In the genomic region with DNA sequence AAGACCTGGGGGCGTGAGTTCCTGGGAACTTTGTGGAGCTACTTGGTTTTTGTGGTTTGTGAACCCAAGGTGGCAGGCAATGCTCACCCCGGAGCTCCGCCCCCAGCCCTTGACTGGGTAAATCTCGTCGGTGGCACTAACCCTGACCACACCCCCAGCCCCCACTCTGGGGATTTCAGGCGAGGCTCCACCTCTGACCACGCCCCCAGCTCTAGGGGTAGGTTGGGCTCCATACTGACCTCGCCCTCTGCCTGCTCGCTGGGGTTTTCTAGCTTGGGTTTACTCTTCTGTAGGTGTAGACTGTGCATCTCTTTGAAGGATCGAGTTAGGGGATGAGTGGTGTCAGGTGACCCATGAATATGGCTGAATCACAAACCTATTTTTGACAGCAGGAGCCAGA, we compare ENCODE assay signal across 9 mouse cellular contexts. TPM values are rescaled to one million over a fixed set of nuclear protein-coding genes. Genes with fewer than 3 reads are reported as not detected.
DNase-seq lines count a peak whose midpoint lies in the region; ATAC-seq and TF ChIP-seq lines count a peak whose summit lies in the region.
"Had no signal": no experiment of that assay in that cellular context is flagged by ENCODE, and none has a peak within 500 bp of the region (broad histone marks: within the 10 kb centered on the region; RNA-seq: fewer than 3 reads in every experiment).

No protein-coding gene starts in this region.

- 8% methylated on average over 10 of the region's 10 CpGs for WGBS in limb, embryonic 10.5 days
- 15% methylated on average over 10 of the region's 10 CpGs for WGBS in hindbrain, embryonic 13.5 days

- H3K27ac ChIP-seq in gastrocnemius, adult 2 months = peak overlapping the region; percentile 77
- no peak overlapping the region for H3K27ac ChIP-seq in limb, embryonic 10.5 days
- H3K27ac ChIP-seq in hindbrain, embryonic 13.5 days = no peak overlapping the region
- H3K27ac ChIP-seq: limb, embryonic 15.5 days had no signal

- TF ChIP-seq CTCF in G1E (IDR thresholded peaks at IDR 0.05; ENCODE audit: low read depth, low read length) = no peak
- TF ChIP-seq CTCF in gastrocnemius, adult 2 months (IDR thresholded peaks at IDR 0.05) = no peak

- H3K27me3 ChIP-seq in G1E (ENCODE audit: insufficient read depth, low read length) = peaks cover 35% of the 10 kb centered on the region
- peaks cover 30% of the 10 kb centered on the region for H3K27me3 ChIP-seq in limb, embryonic 10.5 days (ENCODE audit: low read depth, poor library complexity, severe bottlenecking)
- peaks cover 31% of the 10 kb centered on the region for H3K27me3 ChIP-seq in hindbrain, embryonic 13.5 days

- H3K4me1 ChIP-seq in G1E (ENCODE audit: insufficient read depth, low read depth, low read length) = peaks cover 52% of the 10 kb centered on the region
- H3K4me1 ChIP-seq in limb, embryonic 10.5 days = peaks cover 24% of the 10 kb centered on the region
- peaks cover 14% of the 10 kb centered on the region for H3K4me1 ChIP-seq in hindbrain, embryonic 13.5 days (replicated peaks)

- H3K36me3 ChIP-seq in G1E (replicated peaks) = peaks cover 45% of the 10 kb centered on the region
- H3K36me3 ChIP-seq in limb, embryonic 10.5 days = peaks cover 36% of the 10 kb centered on the region
- peaks cover 33% of the 10 kb centered on the region for H3K36me3 ChIP-seq in hindbrain, embryonic 13.5 days

- DNase-seq in 3T3-L1 (ENCODE audit: low read depth, low spot score) = peak; percentile 23
- DNase-seq in G1E (ENCODE audit: low spot score) = peak; percentile 76
- DNase-seq in gastrocnemius, adult 2 months = peak; percentile 86
- DNase-seq in limb, embryonic 10.5 days (ENCODE audit: low spot score) = peak; percentile 47
- DNase-seq in natural killer cell, adult 2 months (ENCODE audit: low spot score in 2 of 2) = peak; percentile 71 to 78
- DNase-seq in left cerebral cortex, postnatal 4 days = no peak
- no peak for DNase-seq in adipocyte (ENCODE audit: low spot score)

- H3K9ac ChIP-seq in hindbrain, embryonic 13.5 days = no peak overlapping the region
- H3K9ac ChIP-seq: limb, embryonic 15.5 days had no signal

- peak; percentile 85 for ATAC-seq in G1E (ENCODE audit: extremely low read depth, insufficient number of reproducible peaks, low FRiP score, poor library complexity, severe bottlenecking)
- ATAC-seq in hindbrain, embryonic 13.5 days (ENCODE audit: low FRiP score) = no peak

- no peaks in the 10 kb centered on the region for H3K9me3 ChIP-seq in G1E (replicated peaks)
- no peaks in the 10 kb centered on the region for H3K9me3 ChIP-seq in limb, embryonic 10.5 days (replicated peaks)
- H3K9me3 ChIP-seq in hindbrain, embryonic 13.5 days = no peaks in the 10 kb centered on the region
- H3K9me3 ChIP-seq: limb, embryonic 15.5 days had no signal

- no peak overlapping the region for H3K4me2 ChIP-seq in hindbrain, embryonic 13.5 days
- H3K4me2 ChIP-seq: limb, embryonic 15.5 days had no signal

- intact Hi-C loops in gastrocnemius, adult 2 months (cut with DNase I) = no loop called here
- intact Hi-C loops in left cerebral cortex, postnatal 4 days (cut with DNase I) = no loop called here

- H3K4me3 ChIP-seq in G1E (ENCODE audit: low read depth, low read length) = no peak overlapping the region; the same call in 1 of the 2 replicates
- H3K4me3 ChIP-seq in gastrocnemius, adult 2 months = peak overlapping the region; percentile 28; the same call in 1 of the 2 replicates
- H3K4me3 ChIP-seq in limb, embryonic 10.5 days = no peak overlapping the region
- H3K4me3 ChIP-seq in hindbrain, embryonic 13.5 days = no peak overlapping the region
- H3K4me3 ChIP-seq: limb, embryonic 15.5 days had no signal

RNA-seq across cellular contexts. Expression of gene Lingo3, which starts 4.7 kb away (rescaled TPM):
- total RNA-seq in G1E (2014; fragmentation: Nextera tagmentation) = not detected in 2 replicates
- 0.05 and 0.06 TPM in 2 replicates for total RNA-seq in G1E (2017)
- polyA plus RNA-seq in G1E (2012) = not detected in 2 replicates
- total RNA-seq in gastrocnemius, adult 2 months (2021) = 10 to 100 TPM; 10.9 to 11.3 TPM
- 0.44 and 0.60 TPM in 2 replicates for polyA plus RNA-seq in limb, embryonic 10.5 days (2016; fragmentation: Nextera tagmentation; extraction: Ambion mirVana)
- 3.4 and 3.5 TPM in 2 replicates for polyA plus RNA-seq in hindbrain, embryonic 13.5 days (2015; fragmentation: Nextera tagmentation; extraction: Ambion mirVana)
- total RNA-seq in left cerebral cortex, postnatal 4 days (2021) = 10 to 100 TPM; 21.4 to 24.6 TPM

RNA-seq across cellular contexts. Expression of gene Lsm7, which starts 6.4 kb away (rescaled TPM):
- total RNA-seq in G1E (2014; fragmentation: Nextera tagmentation) = 51.2 and 53.5 TPM in 2 replicates
- 282 and 373 TPM in 2 replicates for total RNA-seq in G1E (2017)
- 226 and 269 TPM in 2 replicates for polyA plus RNA-seq in G1E (2012)
- 10 to 100 TPM; 13.5 to 20.0 TPM for total RNA-seq in gastrocnemius, adult 2 months (2021)
- polyA plus RNA-seq in limb, embryonic 10.5 days (2016; fragmentation: Nextera tagmentation; extraction: Ambion mirVana) = 358 and 440 TPM in 2 replicates
- polyA plus RNA-seq in hindbrain, embryonic 13.5 days (2015; fragmentation: Nextera tagmentation; extraction: Ambion mirVana) = 210 and 237 TPM in 2 replicates
- total RNA-seq in left cerebral cortex, postnatal 4 days (2021) = 10 to 100 TPM; 62.0 to 67.4 TPM

RNA-seq across cellular contexts. Expression of gene Sppl2b, which starts 6.5 kb away (rescaled TPM):
- 46.0 and 55.1 TPM in 2 replicates for total RNA-seq in G1E (2014; fragmentation: Nextera tagmentation)
- total RNA-seq in G1E (2017) = 18.0 and 22.1 TPM in 2 replicates
- polyA plus RNA-seq in G1E (2012) = 76.6 and 92.5 TPM in 2 replicates
- 10 to 100 TPM; 11.3 to 18.5 TPM for total RNA-seq in gastrocnemius, adult 2 months (2021)
- polyA plus RNA-seq in limb, embryonic 10.5 days (2016; fragmentation: Nextera tagmentation; extraction: Ambion mirVana) = 44.9 and 48.5 TPM in 2 replicates
- 63.6 and 68.8 TPM in 2 replicates for polyA plus RNA-seq in hindbrain, embryonic 13.5 days (2015; fragmentation: Nextera tagmentation; extraction: Ambion mirVana)
- 10 to 100 TPM; 77.4 to 86.2 TPM for total RNA-seq in left cerebral cortex, postnatal 4 days (2021)

RNA-seq across cellular contexts. Expression of gene Oaz1, which starts 22.1 kb away (rescaled TPM):
- total RNA-seq in G1E (2014; fragmentation: Nextera tagmentation) = 310 and 444 TPM in 2 replicates
- total RNA-seq in G1E (2017) = 228 and 347 TPM in 2 replicates
- 1,655 and 2,091 TPM in 2 replicates for polyA plus RNA-seq in G1E (2012)
- total RNA-seq in gastrocnemius, adult 2 months (2021) = 100 to 1,000 TPM; 579 to 691 TPM
- 2,414 and 2,486 TPM in 2 replicates for polyA plus RNA-seq in limb, embryonic 10.5 days (2016; fragmentation: Nextera tagmentation; extraction: Ambion mirVana)
- 1,227 and 1,240 TPM in 2 replicates for polyA plus RNA-seq in hindbrain, embryonic 13.5 days (2015; fragmentation: Nextera tagmentation; extraction: Ambion mirVana)
- total RNA-seq in left cerebral cortex, postnatal 4 days (2021) = 100 to 1,000 TPM; 393 to 396 TPM

RNA-seq across cellular contexts. Expression of gene Tmprss9, which starts 23.1 kb away (rescaled TPM):
- total RNA-seq in G1E (2014; fragmentation: Nextera tagmentation) = not detected in 2 replicates
- 0.05 and 0.06 TPM in 2 replicates for total RNA-seq in G1E (2017)
- 0.02 TPM in 1 of 2 replicates, not detected in the other for polyA plus RNA-seq in G1E (2012)
- total RNA-seq in gastrocnemius, adult 2 months (2021) = under 1 TPM in 1 of 2 experiments, not detected in 1; 0.08 TPM
- 0.04 TPM in 2 replicates for polyA plus RNA-seq in limb, embryonic 10.5 days (2016; fragmentation: Nextera tagmentation; extraction: Ambion mirVana)
- 0.13 and 0.17 TPM in 2 replicates for polyA plus RNA-seq in hindbrain, embryonic 13.5 days (2015; fragmentation: Nextera tagmentation; extraction: Ambion mirVana)
- under 1 TPM; 0.12 to 0.42 TPM for total RNA-seq in left cerebral cortex, postnatal 4 days (2021)
- polyA plus RNA-seq: limb, embryonic 15.5 days had no signal

Comparison
In these comparisons a context has a peak if more than half of its experiments do, and no peak if none do; other contexts are left out.
1. DNase-seq: peak in 3T3-L1 (single experiment), G1E (single experiment), gastrocnemius, adult 2 months (single experiment), limb, embryonic 10.5 days (single experiment) and natural killer cell, adult 2 months (2 of 2); none in left cerebral cortex, postnatal 4 days (single experiment) and adipocyte (single experiment).
2. RNA of gene Lingo3, which starts 4.7 kb away (total RNA-seq): 21.4 to 24.6 TPM in left cerebral cortex, postnatal 4 days and 10.9 to 11.3 TPM in gastrocnemius, adult 2 months; 0.05 to 0.06 TPM in G1E; every median in the first group is over 10 times any median in the second.